Mouse (Mus musculus): ENCODE results near the gene Dpy30. TPM values are rescaled to one million over a fixed set of nuclear protein-coding genes. Genes with fewer than 3 reads are reported as not detected.

The Dpy30 gene
- polyA plus RNA-seq, 1 experiment from 2014 or later: 222 TPM

DNA sequence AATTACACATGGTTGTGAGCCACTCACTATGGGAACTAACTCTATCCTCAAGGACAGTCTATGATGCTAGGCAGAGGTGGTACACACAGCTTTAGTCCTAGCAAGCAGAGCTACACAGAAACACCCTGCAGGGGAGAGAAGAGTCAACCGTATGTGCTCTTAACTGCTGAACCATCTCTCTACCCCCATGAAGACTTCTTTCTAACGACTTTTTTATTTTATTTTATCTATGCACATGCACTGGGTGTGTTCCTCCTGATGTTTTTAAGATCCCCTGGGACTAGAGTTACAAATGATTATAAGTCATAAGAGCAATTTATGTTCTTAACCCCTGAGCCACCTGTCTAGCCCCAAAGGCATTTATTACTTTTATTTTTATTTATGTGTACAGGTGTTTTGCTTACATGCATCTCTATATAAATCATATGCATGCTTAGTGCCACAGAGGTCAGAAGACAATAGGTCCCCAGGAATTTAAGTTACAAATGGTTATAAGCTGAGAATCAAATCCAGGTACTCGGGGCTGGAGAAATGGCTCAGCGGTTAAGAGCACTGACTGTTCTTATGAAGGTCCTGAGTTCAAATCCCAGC, 37.5 kb downstream of the Dpy30 start:
- 74% methylated on average over 4 of the region's 4 CpGs for whole genome bisulfite sequencing

DNA sequence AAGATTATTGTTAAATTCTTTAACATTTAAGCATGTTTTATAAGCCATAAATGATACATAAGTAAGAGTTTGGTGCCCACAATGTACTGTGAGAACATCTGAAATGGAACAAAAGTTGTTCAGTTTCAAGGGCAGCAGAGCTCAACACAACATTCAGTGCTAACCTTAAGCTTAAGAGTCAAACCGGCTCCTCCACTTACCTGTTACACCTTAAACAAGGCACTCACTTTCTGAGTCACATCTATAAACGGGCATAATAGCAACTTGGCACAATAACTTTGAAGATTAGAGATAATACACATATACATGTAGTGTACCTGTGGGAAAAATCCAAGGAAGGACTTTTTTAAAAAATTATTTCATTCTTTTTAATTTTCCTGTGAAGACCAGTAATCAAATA, 38.0 kb downstream of the Dpy30 start:
- Histone ChIP-seq H3K36me3 (ENCODE audit: control insufficient read depth, insufficient read depth, low read length) (peaks cover 2% of the 10 kb centered on the region; the same call in 1 of the 2 replicates), H3K4me3 (ENCODE audit: low read length) (no peak overlapping the region), H3K4me1 (replicated peaks; ENCODE audit: control insufficient read depth, insufficient read depth, low read length) (peaks cover 2% of the 10 kb centered on the region; the same call in 1 of the 2 replicates), H3K4me2 (ENCODE audit: low read depth, low read length) (no peak overlapping the region), H3K27ac (ENCODE audit: low read length) (no peak overlapping the region), H3K9me3 (ENCODE audit: control insufficient read depth, low read length) (no peaks in the 10 kb centered on the region), H3K27me3 (ENCODE audit: control insufficient read depth, insufficient read depth, low read depth, low read length) (no peaks in the 10 kb centered on the region), H3K9ac (ENCODE audit: low read length) (no peak overlapping the region)
- ATAC-seq (ENCODE audit: low read depth): peak; percentile 23; the same call in 1 of the 2 replicates
- 55% methylated on average over 2 of the region's 2 CpGs for WGBS

More for the DNA sequence above, 37.5 kb downstream of the Dpy30 start:
- H3K9ac ChIP-seq (ENCODE audit: low read length): no peak overlapping the region
- H3K4me2 ChIP-seq (ENCODE audit: low read depth, low read length): no peak overlapping the region
- H3K9me3 ChIP-seq (ENCODE audit: control insufficient read depth, low read length): no peaks in the 10 kb centered on the region
- no peaks in the 10 kb centered on the region for H3K27me3 ChIP-seq (ENCODE audit: control insufficient read depth, insufficient read depth, low read depth, low read length)
- no peaks in the 10 kb centered on the region for H3K36me3 ChIP-seq (ENCODE audit: control insufficient read depth, insufficient read depth, low read length)
- no peak overlapping the region for H3K27ac ChIP-seq (ENCODE audit: low read length)
- no peak for ATAC-seq (ENCODE audit: low read depth)
- H3K4me3 ChIP-seq (ENCODE audit: low read length): no peak overlapping the region
- H3K4me1 ChIP-seq (replicated peaks; ENCODE audit: control insufficient read depth, insufficient read depth, low read length): peaks cover 2% of the 10 kb centered on the region; the same call in 1 of the 2 replicates

DNA sequence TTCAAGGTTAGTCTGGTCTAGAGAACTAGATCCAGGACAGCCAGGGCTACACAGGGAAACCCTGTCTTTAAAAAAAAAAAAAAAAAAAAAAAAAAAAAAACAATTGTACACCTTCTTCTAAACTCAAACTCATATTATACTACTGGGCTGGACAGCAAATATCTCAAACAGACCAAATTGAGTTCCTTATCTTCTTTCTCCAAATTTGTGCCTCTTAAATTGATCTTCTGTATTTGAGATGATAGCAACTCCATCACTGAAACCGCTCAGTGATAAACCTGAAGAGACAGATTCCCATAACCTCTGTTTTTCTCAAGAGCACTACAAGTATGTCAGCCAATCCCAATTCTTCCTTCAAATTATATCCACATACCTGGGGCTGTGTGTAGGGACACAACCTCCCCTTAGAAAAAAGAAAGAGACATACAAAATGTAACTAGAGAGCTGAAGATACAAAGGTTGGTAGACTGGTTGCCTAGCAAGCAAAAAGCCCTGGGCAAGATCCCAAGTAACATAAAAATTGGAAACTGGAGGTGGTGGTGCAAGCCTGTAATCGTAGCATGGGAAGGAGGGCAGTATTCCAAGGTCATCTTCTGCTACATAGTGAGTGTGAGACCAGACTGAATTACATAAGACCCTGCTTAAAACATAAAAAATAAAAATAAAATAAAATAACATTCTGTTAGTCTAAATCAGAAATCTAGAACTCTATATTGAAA, 39.2 kb downstream of the Dpy30 start:
- 55% methylated on average over 2 of the region's 2 CpGs for WGBS

DNA sequence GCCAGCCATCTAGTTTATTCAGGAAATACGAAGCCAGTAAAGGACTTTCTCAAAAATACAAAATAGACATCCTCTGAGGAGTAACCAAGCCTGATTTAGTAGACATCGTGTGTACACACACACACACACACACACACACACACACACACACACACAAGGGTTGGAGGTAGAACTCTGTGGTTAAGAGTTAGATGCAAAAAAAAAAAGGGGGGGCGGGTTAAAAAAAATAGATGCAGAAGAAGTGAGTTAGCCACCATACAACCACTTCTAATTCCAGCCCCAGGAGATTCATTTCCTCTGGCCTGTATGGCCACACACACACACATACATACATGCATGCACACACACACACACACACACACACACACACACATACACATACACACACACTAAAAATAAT, 41.7 kb downstream of the Dpy30 start:
- H3K4me1 ChIP-seq (replicated peaks; ENCODE audit: control insufficient read depth, insufficient read depth, low read length): peaks cover 2% of the 10 kb centered on the region; the same call in 1 of the 2 replicates
- no peak overlapping the region for H3K27ac ChIP-seq (ENCODE audit: low read length)
- no peaks in the 10 kb centered on the region for H3K9me3 ChIP-seq (ENCODE audit: control insufficient read depth, low read length)
- peaks cover 2% of the 10 kb centered on the region; the same call in 1 of the 2 replicates for H3K36me3 ChIP-seq (ENCODE audit: control insufficient read depth, insufficient read depth, low read length)
- 86% methylated on average over 3 of the region's 3 CpGs for WGBS
- no peak overlapping the region for H3K4me3 ChIP-seq (ENCODE audit: low read length)
- no peak for ATAC-seq (ENCODE audit: low read depth)
- H3K4me2 ChIP-seq (ENCODE audit: low read depth, low read length): no peak overlapping the region
- no peak overlapping the region for H3K9ac ChIP-seq (ENCODE audit: low read length)
- H3K27me3 ChIP-seq (ENCODE audit: control insufficient read depth, insufficient read depth, low read depth, low read length): no peaks in the 10 kb centered on the region

More for the DNA sequence above, 39.2 kb downstream of the Dpy30 start:
- Histone ChIP-seq H3K4me2 (ENCODE audit: low read depth, low read length) (no peak overlapping the region), H3K9me3 (ENCODE audit: control insufficient read depth, low read length) (no peaks in the 10 kb centered on the region), H3K27me3 (ENCODE audit: control insufficient read depth, insufficient read depth, low read depth, low read length) (no peaks in the 10 kb centered on the region), H3K27ac (ENCODE audit: low read length) (no peak overlapping the region), H3K36me3 (ENCODE audit: control insufficient read depth, insufficient read depth, low read length) (peaks cover 2% of the 10 kb centered on the region; the same call in 1 of the 2 replicates), H3K4me1 (replicated peaks; ENCODE audit: control insufficient read depth, insufficient read depth, low read length) (peaks cover 2% of the 10 kb centered on the region; the same call in 1 of the 2 replicates), H3K4me3 (ENCODE audit: low read length) (no peak overlapping the region), H3K9ac (ENCODE audit: low read length) (no peak overlapping the region)
- no peak for ATAC-seq (ENCODE audit: low read depth)

DNA sequence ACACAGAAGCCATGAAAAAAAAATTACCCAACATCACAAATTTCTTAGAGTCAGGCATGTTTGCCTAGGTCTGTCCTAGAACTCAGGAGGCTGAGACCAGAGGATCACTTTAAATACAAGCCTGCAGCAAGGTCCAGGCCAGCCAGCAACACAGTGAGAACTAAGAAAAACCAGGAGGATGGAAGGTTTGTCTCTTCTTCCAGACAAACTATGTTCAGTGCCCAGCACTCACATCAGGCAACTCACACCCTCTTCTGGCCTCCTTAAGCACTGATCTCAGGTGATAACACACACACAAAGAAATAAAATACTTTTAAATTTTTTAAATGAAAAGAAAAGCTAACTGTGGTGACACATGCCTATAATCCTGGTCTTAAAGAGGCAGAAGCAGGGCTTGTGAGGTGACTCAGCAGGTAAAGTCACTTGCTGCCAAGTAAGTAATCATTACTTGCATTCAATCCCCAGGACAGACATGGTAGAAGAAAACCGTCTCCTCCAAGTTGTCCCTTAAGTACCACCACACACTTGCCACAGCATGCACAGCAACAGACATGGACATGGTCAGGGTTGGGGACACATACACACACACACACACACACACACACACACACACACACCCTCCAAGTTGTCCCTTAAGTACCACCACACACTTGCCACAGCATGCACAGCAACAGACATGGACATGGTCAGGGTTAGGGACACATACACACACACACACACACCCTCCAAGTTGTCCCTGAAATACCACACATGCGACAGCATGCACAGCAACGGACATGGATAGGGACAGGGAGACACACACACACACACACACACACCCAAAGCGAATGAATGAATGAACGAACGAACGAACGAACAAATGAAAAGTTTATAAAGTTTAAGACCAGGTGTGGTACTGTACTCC, 44.5 kb downstream of the Dpy30 start:
- H3K27ac ChIP-seq (ENCODE audit: low read length): no peak overlapping the region
- peak; percentile 7; the same call in 1 of the 2 replicates for ATAC-seq (ENCODE audit: low read depth)
- no peaks in the 10 kb centered on the region for H3K27me3 ChIP-seq (ENCODE audit: control insufficient read depth, insufficient read depth, low read depth, low read length)
- no peak overlapping the region for H3K9ac ChIP-seq (ENCODE audit: low read length)
- no peaks in the 10 kb centered on the region for H3K4me1 ChIP-seq (replicated peaks; ENCODE audit: control insufficient read depth, insufficient read depth, low read length)
- no peak overlapping the region for H3K4me2 ChIP-seq (ENCODE audit: low read depth, low read length)
- WGBS: 91% methylated on average over 8 of the region's 8 CpGs
- peaks cover 2% of the 10 kb centered on the region; the same call in 1 of the 2 replicates for H3K36me3 ChIP-seq (ENCODE audit: control insufficient read depth, insufficient read depth, low read length)
- H3K9me3 ChIP-seq (ENCODE audit: control insufficient read depth, low read length): no peaks in the 10 kb centered on the region
- H3K4me3 ChIP-seq (ENCODE audit: low read length): no peak overlapping the region

DNA sequence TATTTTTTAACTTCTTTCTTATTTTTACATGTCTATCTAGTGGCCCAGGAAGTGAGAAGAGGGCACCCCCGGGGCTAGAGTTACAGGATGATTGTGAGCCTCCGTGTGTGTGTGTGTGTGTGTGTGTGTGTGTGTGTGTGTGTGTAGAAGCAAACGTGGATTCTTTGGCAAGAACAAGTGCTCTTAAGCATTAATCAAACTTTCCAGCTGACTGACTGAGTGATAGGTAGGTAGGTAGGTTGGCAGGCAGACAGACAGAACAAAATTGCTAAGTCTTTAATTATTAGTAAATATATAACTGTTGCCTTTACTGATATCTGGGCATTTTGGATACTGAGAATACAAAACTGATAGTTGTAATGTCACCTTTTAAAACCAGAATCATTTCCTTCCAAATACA, 49.3 kb downstream of the Dpy30 start:
- H3K4me2 ChIP-seq (ENCODE audit: low read depth, low read length): no peak overlapping the region
- 0 out of 2 replicates have a peak, but pooled peaks cover 2% of the 10 kb centered on the region for H3K4me1 ChIP-seq (replicated peaks; ENCODE audit: control insufficient read depth, insufficient read depth, low read length)
- no peak overlapping the region for H3K27ac ChIP-seq (ENCODE audit: low read length)
- no peaks in the 10 kb centered on the region for H3K27me3 ChIP-seq (ENCODE audit: control insufficient read depth, insufficient read depth, low read depth, low read length)
- H3K36me3 ChIP-seq (ENCODE audit: control insufficient read depth, insufficient read depth, low read length): no peaks in the 10 kb centered on the region
- no peak for ATAC-seq (ENCODE audit: low read depth)
- no peak overlapping the region for H3K4me3 ChIP-seq (ENCODE audit: low read length)
- no peak overlapping the region for H3K9ac ChIP-seq (ENCODE audit: low read length)
- 50% methylated on average over 3 of the region's 3 CpGs for WGBS
- H3K9me3 ChIP-seq (ENCODE audit: control insufficient read depth, low read length): no peaks in the 10 kb centered on the region

DNA sequence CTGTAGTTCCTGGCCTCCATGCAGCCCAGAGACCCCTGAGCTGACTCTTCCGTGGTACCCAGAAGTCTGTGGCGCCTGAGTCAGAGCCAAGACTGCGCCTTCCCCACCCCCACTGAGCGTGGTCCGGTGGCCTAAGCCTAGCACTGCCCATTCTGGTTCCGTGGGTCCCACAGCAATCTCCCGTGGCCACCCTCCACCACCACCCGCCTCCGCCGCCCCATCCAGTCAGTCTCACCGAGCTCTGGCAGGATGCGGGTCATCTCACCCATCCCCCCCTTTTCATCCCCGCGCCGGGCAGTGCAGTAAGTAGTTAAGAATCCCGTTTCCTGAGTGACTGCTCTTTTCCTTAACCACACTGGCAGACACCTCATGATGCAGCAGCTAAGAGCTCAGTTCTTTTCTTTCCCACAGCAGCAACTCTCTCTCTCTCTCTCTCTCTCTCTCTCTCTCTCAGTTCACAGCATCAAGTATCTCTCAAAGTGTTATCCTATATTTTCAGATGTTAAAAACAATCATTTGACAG, 51.0 kb downstream of the Dpy30 start:
- H3K27ac ChIP-seq (ENCODE audit: low read length): no peak overlapping the region
- no peaks in the 10 kb centered on the region for H3K27me3 ChIP-seq (ENCODE audit: control insufficient read depth, insufficient read depth, low read depth, low read length)
- no peak overlapping the region for H3K4me2 ChIP-seq (ENCODE audit: low read depth, low read length)
- no peak overlapping the region for H3K4me3 ChIP-seq (ENCODE audit: low read length)
- no peak for ATAC-seq (ENCODE audit: low read depth)
- H3K9me3 ChIP-seq (ENCODE audit: control insufficient read depth, low read length): no peaks in the 10 kb centered on the region
- 0 out of 2 replicates have a peak, but pooled peaks cover 2% of the 10 kb centered on the region for H3K4me1 ChIP-seq (replicated peaks; ENCODE audit: control insufficient read depth, insufficient read depth, low read length)
- no peak overlapping the region for H3K9ac ChIP-seq (ENCODE audit: low read length)
- 77% methylated on average over 16 of the region's 16 CpGs for WGBS
- no peaks in the 10 kb centered on the region; the same call in 1 of the 2 replicates for H3K36me3 ChIP-seq (ENCODE audit: control insufficient read depth, insufficient read depth, low read length)

DNA sequence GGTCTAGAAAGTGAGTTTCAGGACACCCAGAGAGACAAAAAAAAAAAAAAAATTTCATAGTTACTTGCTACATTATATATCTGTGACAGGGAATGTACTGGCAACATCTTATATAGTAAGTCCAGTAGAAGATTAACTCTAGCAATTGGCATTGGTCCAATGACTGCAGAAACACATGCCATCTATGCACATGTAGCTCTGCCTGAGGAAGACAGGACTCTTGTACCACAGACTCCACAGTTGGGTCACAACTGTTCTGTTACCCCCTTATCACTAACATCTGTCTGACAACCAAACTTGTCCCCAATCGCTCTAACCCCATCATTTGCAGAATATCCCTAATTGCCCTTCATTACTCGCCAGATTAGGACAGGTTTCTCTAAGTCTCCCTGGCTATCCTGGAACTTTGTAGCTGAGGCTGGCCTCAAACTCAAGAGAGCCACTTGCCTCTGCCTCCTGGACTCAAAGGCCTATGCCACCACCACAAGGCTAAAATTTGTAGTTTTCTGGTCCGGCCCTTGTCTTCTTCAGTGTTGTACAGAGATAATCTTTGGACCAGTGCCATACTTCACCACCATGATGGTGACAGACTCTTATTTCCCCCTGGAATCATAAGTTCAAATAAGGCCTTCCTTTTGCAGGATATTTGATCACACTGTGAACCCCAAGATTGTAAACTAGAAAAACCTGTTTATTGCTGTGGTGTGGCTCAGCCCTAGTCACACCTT, 52.0 kb downstream of the Dpy30 start:
- Histone ChIP-seq H3K4me2 (ENCODE audit: low read depth, low read length) (no peak overlapping the region), H3K9me3 (ENCODE audit: control insufficient read depth, low read length) (no peaks in the 10 kb centered on the region), H3K9ac (ENCODE audit: low read length) (no peak overlapping the region), H3K36me3 (ENCODE audit: control insufficient read depth, insufficient read depth, low read length) (no peaks in the 10 kb centered on the region; the same call in 1 of the 2 replicates), H3K27me3 (ENCODE audit: control insufficient read depth, insufficient read depth, low read depth, low read length) (no peaks in the 10 kb centered on the region), H3K27ac (ENCODE audit: low read length) (no peak overlapping the region), H3K4me3 (ENCODE audit: low read length) (no peak overlapping the region), H3K4me1 (replicated peaks; ENCODE audit: control insufficient read depth, insufficient read depth, low read length) (0 out of 2 replicates have a peak, but pooled peaks cover 2% of the 10 kb centered on the region)
- 77% methylated on average over 3 of the region's 3 CpGs for WGBS
- no peak for ATAC-seq (ENCODE audit: low read depth)

Measured in lung, embryonic 16.5 days (tissue).